Mouse (Mus musculus) natural killer cell, adult 2 months (primary cell): ENCODE data around the gene Shb.
A peak's percentile ranks its signal among the peaks of the same experiment; 100 is the strongest.
"Not testable (repeated sequence)": the region's sequence is repeated elsewhere in the genome, so short reads cannot be mapped to it uniquely, and the experiment has no call there.

Experiments used
- DNase-seq, 2 experiments: peaks; one replicate each; pipeline ENCODE4 v3.0.0; 2022; ENCODE audit warnings: low spot score in 2 of 2

The Shb gene

GRCm38 (mm10) chr4:45399421-45400210 is 132.7 kb downstream of the Shb start:
- no peak for DNase-seq

GRCm38 (mm10) chr4:45398315-45398714 is 134.0 kb downstream of the Shb start:
- not testable (repeated sequence) for DNase-seq

GRCm38 (mm10) chr4:45396211-45396610 is 136.1 kb downstream of the Shb start:
- peak in 1 of 2 experiments; percentile 40 for DNase-seq

GRCm38 (mm10) chr4:45393658-45394057 is 138.6 kb downstream of the Shb start:
- DNase-seq = no peak

GRCm38 (mm10) chr4:45392994-45393393 is 139.3 kb downstream of the Shb start:
- no peak for DNase-seq

GRCm38 (mm10) chr4:45392572-45392971 is 139.7 kb downstream of the Shb start:
- no peak for DNase-seq

- DNase-seq = no peak
Measured at GRCm38 (mm10) chr4:45392099-45392498, 140.2 kb downstream of the Shb start.

GRCm38 (mm10) chr4:45387296-45387695 is 145.0 kb downstream of the Shb start:
- not testable (repeated sequence) for DNase-seq

- DNase-seq = not testable (repeated sequence)
Measured at GRCm38 (mm10) chr4:45382133-45382532, 150.1 kb downstream of the Shb start.

GRCm38 (mm10) chr4:45380903-45381580 is 151.2 kb downstream of the Shb start:
- DNase-seq = not testable (repeated sequence)

GRCm38 (mm10) chr4:45376573-45376972 is 155.7 kb downstream of the Shb start:
- DNase-seq = no peak

GRCm38 (mm10) chr4:45374879-45375278 is 157.4 kb downstream of the Shb start:
- DNase-seq = no peak
